Mouse (Mus musculus) CH12.LX (cell line): ENCODE data around the gene Rspry1. TPM values are rescaled to one million over a fixed set of nuclear protein-coding genes. Genes with fewer than 3 reads are reported as not detected.

Experiments
- DNase-seq: peaks from one replicate; pipeline ENCODE4 v3.0.0-alpha.2; 2013; ENCODE audit errors: extremely low read depth
- H3K27ac ChIP-seq: 2 replicates; pipeline ENCODE4 v1.5.1; 2012; ENCODE audit warnings: low read depth, mild to moderate bottlenecking, control low read depth, moderate library complexity; ENCODE audit not compliant: insufficient read depth
- H3K27me3 ChIP-seq: replicated peaks from 2 replicates; pipeline ENCODE3; 2012; ENCODE audit warnings: inconsistent platforms
- H3K36me3 ChIP-seq, 2 experiments: replicated peaks in 1 of 2; 2 replicates each; pipeline versions ENCODE3 to v1.6.1; 2012; ENCODE audit warnings: inconsistent platforms in 1 of 2, low read length in 1 of 2, mild to moderate bottlenecking in 1 of 2, mixed read lengths in 1 of 2, moderate library complexity in 1 of 2; ENCODE audit not compliant: control insufficient read depth in 1 of 2, insufficient read depth in 1 of 2
- H3K4me1 ChIP-seq, 2 experiments: 2 replicates each; pipeline ENCODE4 v1.6.1; 2012; ENCODE audit warnings: inconsistent platforms in 1 of 2, moderate library complexity in 1 of 2; ENCODE audit not compliant: insufficient read depth in 2 of 2, control insufficient read depth in 1 of 2
- H3K4me2 ChIP-seq: 2 replicates; pipeline ENCODE4 v1.6.1; 2012; ENCODE audit warnings: low read depth, mild to moderate bottlenecking, control low read depth; ENCODE audit not compliant: poor library complexity, insufficient read depth, severe bottlenecking
- H3K4me3 ChIP-seq, 3 experiments: fragments of 150-350 bp in 1 of 3; sonication (generic) in 1 of 3; replicated peaks in 1 of 3; 2 replicates each; pipeline versions ENCODE3 to v1.5.1; 2011 to 2012; ENCODE audit warnings: low read depth in 2 of 3, low read length in 2 of 3, mild to moderate bottlenecking in 2 of 3, moderate library complexity in 2 of 3, control low read depth in 1 of 3, improper control_type of control experiment in 1 of 3, inconsistent platforms in 1 of 3, mixed read lengths in 1 of 3; ENCODE audit not compliant: poor library complexity in 1 of 3
- H3K79me2 ChIP-seq: replicated peaks from 2 replicates; pipeline ENCODE4 v1.6.1; 2012; ENCODE audit warnings: mild to moderate bottlenecking, moderate library complexity; ENCODE audit not compliant: control insufficient read depth, poor library complexity, insufficient read depth, severe bottlenecking; ENCODE audit errors: extremely low read depth
- H3K9ac ChIP-seq: 2 replicates; pipeline ENCODE4 v1.6.1; 2012; ENCODE audit warnings: low read depth, mild to moderate bottlenecking, control low read depth, moderate library complexity; ENCODE audit not compliant: insufficient read depth
- H3K9me3 ChIP-seq: replicated peaks from 2 replicates; pipeline ENCODE3; 2012; ENCODE audit warnings: low read length, inconsistent platforms, mixed read lengths
- CHD1 ChIP-seq: IDR thresholded peaks from 2 replicates; pipeline ENCODE4 v1.6.1; 2012; ENCODE audit warnings: low read depth, low read length, improper control_type of control experiment, inconsistent platforms
- CTCF ChIP-seq, 2 experiments: IDR thresholded peaks in 1 of 2; conservative IDR thresholded peaks in 1 of 2; 2 replicates each; pipeline ENCODE4 v1.5.1; 2011 to 2012; ENCODE audit warnings: low read depth in 2 of 2, low read length in 2 of 2, improper control_type of control experiment in 1 of 2, inconsistent platforms in 1 of 2, mild to moderate bottlenecking in 1 of 2, moderate library complexity in 1 of 2
- ETS1 ChIP-seq: conservative IDR thresholded peaks from 2 replicates; pipeline ENCODE4 v1.6.1; 2012; ENCODE audit warnings: low read depth, mild to moderate bottlenecking, inconsistent platforms, low read length, improper control_type of control experiment, moderate library complexity
- GABPA ChIP-seq: IDR thresholded peaks from 2 replicates; pipeline ENCODE4 v1.6.1; 2012; ENCODE audit warnings: low read depth, low read length, improper control_type of control experiment, inconsistent platforms; ENCODE audit not compliant: insufficient replicate concordance
- MAX ChIP-seq: IDR thresholded peaks from 2 replicates; pipeline ENCODE4 v1.6.1; 2011; ENCODE audit warnings: low read length, improper control_type of control experiment
- MXI1 ChIP-seq: IDR thresholded peaks from 2 replicates; pipeline ENCODE4 v1.6.1; 2011; ENCODE audit warnings: mild to moderate bottlenecking, low read depth, low read length, improper control_type of control experiment
- MYC ChIP-seq: IDR thresholded peaks from 2 replicates; pipeline ENCODE4 v1.6.1; 2011; ENCODE audit warnings: low read depth, mild to moderate bottlenecking, improper control_type of control experiment, low read length
- NELFE ChIP-seq: IDR thresholded peaks from 2 replicates; pipeline ENCODE4 v1.6.1; 2011; ENCODE audit warnings: low read depth, low read length, improper control_type of control experiment
- NRF1 ChIP-seq: IDR thresholded peaks from 2 replicates; pipeline ENCODE4 v1.6.1; 2014; ENCODE audit warnings: low read depth, mild to moderate bottlenecking, inconsistent platforms, low read length, improper control_type of control experiment, moderate library complexity
- RCOR1 ChIP-seq: conservative IDR thresholded peaks from 2 replicates; pipeline ENCODE4 v1.6.1; 2012; ENCODE audit warnings: low read depth, mild to moderate bottlenecking, inconsistent platforms, low read length, improper control_type of control experiment
- TCF12 ChIP-seq: IDR thresholded peaks from 2 replicates; pipeline ENCODE4 v1.6.1; 2014; ENCODE audit warnings: low read depth, mild to moderate bottlenecking, inconsistent platforms, low read length, improper control_type of control experiment
- ZMIZ1 ChIP-seq: IDR thresholded peaks from 2 replicates; pipeline ENCODE4 v1.6.1; 2012; ENCODE audit warnings: low read depth, mild to moderate bottlenecking, inconsistent platforms, low read length, improper control_type of control experiment
- ZNF384 ChIP-seq: IDR thresholded peaks from 2 replicates; pipeline ENCODE4 v1.6.1; 2012; ENCODE audit warnings: low read depth, low read length, improper control_type of control experiment, inconsistent platforms
- dilution Hi-C: fragments of 300-500 bp; cut with MboI; formaldehyde crosslinking; loops from 2 replicates; pipeline ENCODE4 v1.14.3; 2020; ENCODE audit warnings: low sequenced_read_pairs; ENCODE audit not compliant: extremely low pct_unique_long_range_greater_than_20kb, extremely low pct_ligation_motif_present
- in situ Hi-C: fragments of 300-500 bp; cut with MboI; formaldehyde crosslinking; loops from 3 replicates; pipeline ENCODE4 v1.14.3; 2019; ENCODE audit warnings: low sequenced_read_pairs, low pct_ligation_motif_present, low pct_unique_long_range_greater_than_20kb, mixed read lengths
- polyA plus RNA-seq: library from polyadenylated mRNA; unstranded; fragments of >175 nt; gene quantifications from 2 replicates; pipeline ENCODE4 v1.2.1, GENCODE M21; 2012; ENCODE audit warnings: low read depth; ENCODE audit not compliant: insufficient read length
- total RNA-seq, 2 experiments: library from RNA; depleted of rRNA; stranded (reverse); fragments of 300-350 nt in 1 of 2; fragments of >200 nt in 1 of 2; gene quantifications; 2 replicates each; pipeline ENCODE4 v1.2.3; 2012 to 2014

The Rspry1 gene
- total and polyA plus RNA-seq, 3 experiments, result 13.4 to 23.5 (median 18.0) TPM

GRCm38 (mm10) chr8:94678582-94678981 is 76.8 kb downstream of the Rspry1 start:
- peaks cover 3% of the 10 kb centered on the region for H3K9me3 ChIP-seq
- no peak overlapping the region for H3K4me2 ChIP-seq
- TF ChIP-seq RCOR1 (no peak), MAX (no peak), MYC (no peak), NRF1 (no peak), GABPA (no peak), ZNF384 (no peak), ZMIZ1 (no peak), TCF12 (no peak), ETS1 (no peak)
- TF ChIP-seq, all 38 proteins: peak for 0
- in situ Hi-C loops, result no loop called here
- dilution Hi-C loops, result no loop called here
- no peak overlapping the region for H3K9ac ChIP-seq
- no peak overlapping the region for H3K27ac ChIP-seq
- H3K79me2 ChIP-seq, result no peaks in the 10 kb centered on the region
- peaks cover 0 to 16% of the 10 kb centered on the region in 2 experiments; a peak in 2 of 4 replicates for H3K4me1 ChIP-seq
- no peak overlapping the region for H3K4me3 ChIP-seq
- no peaks in the 10 kb centered on the region for H3K27me3 ChIP-seq
- H3K36me3 ChIP-seq, result peaks cover 27 to 37% of the 10 kb centered on the region in 2 experiments
- no peak for DNase-seq

- no peak for DNase-seq
- Histone ChIP-seq H3K4me3 (no peak overlapping the region), H3K36me3 (peaks cover 14 to 21% of the 10 kb centered on the region in 2 experiments), H3K27ac (no peak overlapping the region), H3K27me3 (no peaks in the 10 kb centered on the region), H3K9ac (no peak overlapping the region), H3K4me1 (no peaks in the 10 kb centered on the region), H3K4me2 (no peak overlapping the region), H3K79me2 (no peaks in the 10 kb centered on the region), H3K9me3 (peaks cover 3% of the 10 kb centered on the region)
- in situ Hi-C loops, result no loop called here
- TF ChIP-seq MXI1 (no peak), ZNF384 (no peak), CHD1 (no peak), ETS1 (no peak), CTCF (conservative IDR thresholded peaks at IDR 0.05 in 1 of 2, IDR thresholded peaks at IDR 0.05 in 1 of 2; ENCODE audit: low read depth in 2 of 2, low read length in 2 of 2) (peak in 1 of 2 experiments; percentile 47; a peak in 2 of 4 replicates), NELFE (no peak)
- dilution Hi-C loops, result no loop called here
Measured at GRCm38 (mm10) chr8:94680414-94680813, 78.7 kb downstream of the Rspry1 start.
